Mouse (Mus musculus) embryonic facial prominence, embryonic 11.5 days (tissue): Measurements from ENCODE around the gene Dctn2. TPM values are rescaled to one million over a fixed set of nuclear protein-coding genes. Genes with fewer than 3 reads are reported as not detected.

Experiments used
- ATAC-seq: fragments of 200-750 bp; cut with Nextera tagmentation; replicated peaks from 2 replicates; pipeline ENCODE4 v1.8.0; 2017; ENCODE audit warnings: low read depth; ENCODE audit not compliant: insufficient number of reproducible peaks, low FRiP score, low TSS enrichment
- DNase-seq: peaks from one replicate; pipeline ENCODE4 v3.0.0-alpha.2; 2015; ENCODE audit warnings: low spot score
- H3K27ac ChIP-seq: fragments of 300-500 bp; sonication (generic); replicated peaks from 2 replicates; pipeline ENCODE4 v1.5.1; 2014; ENCODE audit warnings: mild to moderate bottlenecking, low read depth, low read length, control low read depth
- H3K27me3 ChIP-seq: fragments of 300-500 bp; sonication (generic); 2 replicates; pipeline ENCODE4 v1.6.1; 2014; ENCODE audit warnings: mild to moderate bottlenecking, low read length, moderate library complexity, mixed read lengths; ENCODE audit not compliant: control insufficient read depth, insufficient read depth
- H3K36me3 ChIP-seq: fragments of 300-500 bp; sonication (generic); replicated peaks from 2 replicates; pipeline ENCODE4 v1.6.1; 2014; ENCODE audit warnings: low read depth, mild to moderate bottlenecking, low read length, moderate library complexity, mixed read lengths; ENCODE audit not compliant: control insufficient read depth, insufficient read depth
- H3K4me1 ChIP-seq: fragments of 300-500 bp; sonication (generic); 2 replicates; pipeline ENCODE4 v1.6.1; 2014; ENCODE audit warnings: low read length, mixed read lengths; ENCODE audit not compliant: control insufficient read depth, insufficient read depth
- H3K4me2 ChIP-seq: fragments of 300-500 bp; sonication (generic); 2 replicates; pipeline ENCODE4 v1.6.1; 2014; ENCODE audit warnings: low read depth, mild to moderate bottlenecking, control low read depth, low read length, moderate library complexity
- H3K4me3 ChIP-seq: fragments of 300-500 bp; sonication (generic); 2 replicates; pipeline ENCODE4 v1.5.1; 2014; ENCODE audit warnings: low read depth, low read length, control low read depth
- H3K9ac ChIP-seq: fragments of 300-500 bp; sonication (generic); replicated peaks from 2 replicates; pipeline ENCODE4 v1.6.1; 2014; ENCODE audit warnings: mild to moderate bottlenecking, control low read depth, low read length
- H3K9me3 ChIP-seq: fragments of 300-500 bp; sonication (generic); replicated peaks from 2 replicates; pipeline ENCODE4 v1.6.1; 2016; ENCODE audit warnings: mild to moderate bottlenecking, low read length, inconsistent platforms, mixed read lengths; ENCODE audit not compliant: control insufficient read depth
- WGBS: fragments of 180-500 bp; shearing (Covaris S2); extraction: QIAGEN DNeasy Blood & Tissue Kit; methylation state at CpG from one replicate; pipeline ENCODE4 v1.1.7; 2014; 5-methylcytosine and 5-hydroxymethylcytosine counted together
- polyA plus RNA-seq: library from polyadenylated mRNA; unstranded; fragments of >200 nt; fragmentation: Nextera tagmentation; extraction: Ambion mirVana; gene quantifications from 2 replicates; pipeline ENCODE4 v1.2.1, GENCODE M21; 2014

Gene Dctn2
- polyA plus RNA-seq, 1 experiment from 2014 or later: 162 TPM

DNA sequence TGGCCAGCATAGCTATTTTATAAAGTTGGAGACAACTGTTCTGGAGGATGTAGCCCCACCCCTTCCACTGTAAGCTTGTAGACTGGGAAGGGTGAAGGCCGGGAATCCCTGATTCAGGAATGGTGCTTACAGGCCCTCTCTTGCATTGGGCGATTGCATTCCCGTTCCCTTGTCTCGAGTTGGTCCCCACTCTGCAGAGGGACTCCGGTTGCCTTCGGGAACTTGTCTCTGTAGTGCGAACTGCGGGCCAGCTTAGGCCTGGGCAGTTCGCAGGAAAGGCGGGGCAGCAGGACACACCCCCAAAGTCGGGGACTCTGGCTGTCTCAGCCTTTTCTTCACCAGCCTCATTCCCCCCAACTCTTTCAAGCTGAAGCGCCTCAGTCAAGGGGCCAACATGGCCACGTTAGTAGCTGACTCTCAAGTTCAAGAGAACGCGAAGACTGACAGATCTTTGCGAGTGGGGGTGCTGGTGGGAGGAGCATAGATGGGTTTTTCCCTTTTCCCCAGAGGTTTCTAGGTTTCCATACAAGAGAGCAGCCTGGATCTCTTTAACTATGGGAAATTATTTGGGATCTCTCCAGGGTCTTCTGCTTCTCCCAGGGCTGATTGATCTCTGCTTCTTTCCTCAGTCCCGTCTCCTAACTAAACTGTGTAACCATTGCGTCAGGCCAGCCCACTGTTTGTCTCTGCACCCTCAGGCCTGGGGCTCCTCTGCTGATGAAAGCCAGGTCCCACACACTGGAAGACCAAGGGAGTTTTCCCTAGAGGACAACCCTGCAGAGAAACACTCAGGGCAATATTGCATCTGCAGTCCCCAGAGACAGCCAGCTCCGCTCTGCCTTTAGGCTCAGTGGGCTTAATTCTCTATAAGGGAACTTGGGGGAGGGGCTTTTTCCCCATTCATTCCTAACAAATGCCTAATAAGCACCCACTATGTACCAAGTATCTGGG is 25.0 kb downstream of the Dctn2 start:
- 5% methylated on average over 19 of the region's 19 CpGs for WGBS
- peaks cover 5% of the 10 kb centered on the region for H3K4me1 ChIP-seq

DNA sequence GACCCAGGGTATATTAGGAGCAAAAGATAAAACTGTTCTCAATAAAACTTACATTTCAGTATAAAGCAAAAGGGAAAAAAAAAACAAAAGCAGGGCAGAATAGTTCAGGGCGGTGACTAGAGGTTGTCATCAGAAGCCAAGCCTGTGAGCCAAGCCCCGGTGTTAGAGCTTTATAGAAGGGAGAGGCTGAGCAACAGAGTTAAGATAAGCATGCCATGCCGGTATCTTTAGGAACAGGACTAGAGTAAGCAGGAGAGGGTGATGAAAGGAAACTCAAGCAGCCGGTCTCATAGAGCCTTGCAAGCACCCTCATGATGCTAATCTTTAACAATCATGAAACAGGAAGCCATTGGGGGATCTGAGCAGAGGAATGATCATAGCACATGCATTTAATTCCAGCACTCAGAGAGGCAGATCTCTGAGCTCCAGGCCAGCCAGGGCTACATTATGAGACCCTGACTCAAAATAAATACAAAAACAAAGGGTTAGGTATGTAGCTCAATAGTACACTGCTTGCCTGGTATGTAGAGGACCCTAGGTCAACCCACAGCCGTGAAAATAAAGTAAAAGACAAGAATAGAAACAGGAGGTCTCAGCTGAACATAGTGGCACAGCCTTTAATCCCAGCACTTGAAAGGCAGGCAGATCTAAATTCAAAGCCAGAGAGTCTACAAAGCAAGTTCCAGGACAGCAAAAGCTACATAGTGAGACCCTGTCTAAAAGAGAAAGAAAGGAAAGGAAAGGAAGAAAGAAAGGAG is 25.9 kb downstream of the Dctn2 start:
- Histone ChIP-seq H3K4me1 (peaks cover 5% of the 10 kb centered on the region), H3K9me3 (no peaks in the 10 kb centered on the region), H3K4me2 (peak overlapping the region; percentile 72), H3K4me3 (peak overlapping the region; percentile 55), H3K36me3 (peaks cover 23% of the 10 kb centered on the region), H3K9ac (peak overlapping the region; percentile 71), H3K27me3 (no peaks in the 10 kb centered on the region), H3K27ac (no peak overlapping the region)
- ATAC-seq (no peak), DNase-seq (no peak)
- 52% methylated on average over 5 of the region's 5 CpGs for WGBS

More for the DNA sequence above, 25.0 kb downstream of the Dctn2 start:
- DNase-seq: peak; percentile 70
- peak overlapping the region; percentile 72 for H3K4me2 ChIP-seq
- ATAC-seq: peak; percentile 55
- peak overlapping the region; percentile 71 for H3K9ac ChIP-seq
- peak overlapping the region; percentile 55 for H3K4me3 ChIP-seq
- H3K27ac ChIP-seq: peak overlapping the region; percentile 82
- H3K36me3 ChIP-seq: peaks cover 16% of the 10 kb centered on the region
- H3K9me3 ChIP-seq: no peaks in the 10 kb centered on the region
- H3K27me3 ChIP-seq: no peaks in the 10 kb centered on the region

DNA sequence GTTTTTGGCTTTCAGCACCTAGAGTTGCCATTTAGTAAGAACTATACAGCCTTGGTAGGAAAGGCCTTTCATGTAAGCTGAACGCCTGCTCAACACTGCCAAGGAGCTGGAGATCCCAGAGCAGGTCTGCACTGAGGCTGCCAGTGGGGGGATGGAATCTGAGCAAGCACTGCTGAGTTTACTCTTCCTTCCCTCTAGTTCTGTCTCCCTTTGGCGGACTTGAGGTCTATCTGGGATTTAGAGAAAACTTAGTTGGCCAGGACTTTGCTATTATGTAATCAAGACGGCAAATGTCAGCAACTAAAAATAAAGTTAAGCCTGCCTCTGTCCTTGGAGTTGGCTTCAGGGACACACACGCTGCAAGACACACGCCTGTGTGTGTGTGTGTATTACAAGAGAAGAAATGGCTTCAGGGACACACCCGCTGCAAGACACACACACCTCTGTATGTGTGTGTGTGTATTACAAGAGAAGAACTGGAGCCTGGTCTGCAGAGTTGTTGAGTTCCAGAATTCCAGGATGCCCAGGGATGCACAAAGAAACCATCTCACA is 26.9 kb downstream of the Dctn2 start:
- WGBS: 86% methylated on average over 6 of the region's 6 CpGs
- Histone ChIP-seq H3K27ac (no peak overlapping the region), H3K4me3 (no peak overlapping the region), H3K4me1 (no peaks in the 10 kb centered on the region; the same call in 1 of the 2 replicates), H3K9ac (no peak overlapping the region), H3K4me2 (no peak overlapping the region), H3K27me3 (no peaks in the 10 kb centered on the region), H3K9me3 (no peaks in the 10 kb centered on the region), H3K36me3 (peaks cover 29% of the 10 kb centered on the region)
- DNase-seq (no peak), ATAC-seq (no peak)

DNA sequence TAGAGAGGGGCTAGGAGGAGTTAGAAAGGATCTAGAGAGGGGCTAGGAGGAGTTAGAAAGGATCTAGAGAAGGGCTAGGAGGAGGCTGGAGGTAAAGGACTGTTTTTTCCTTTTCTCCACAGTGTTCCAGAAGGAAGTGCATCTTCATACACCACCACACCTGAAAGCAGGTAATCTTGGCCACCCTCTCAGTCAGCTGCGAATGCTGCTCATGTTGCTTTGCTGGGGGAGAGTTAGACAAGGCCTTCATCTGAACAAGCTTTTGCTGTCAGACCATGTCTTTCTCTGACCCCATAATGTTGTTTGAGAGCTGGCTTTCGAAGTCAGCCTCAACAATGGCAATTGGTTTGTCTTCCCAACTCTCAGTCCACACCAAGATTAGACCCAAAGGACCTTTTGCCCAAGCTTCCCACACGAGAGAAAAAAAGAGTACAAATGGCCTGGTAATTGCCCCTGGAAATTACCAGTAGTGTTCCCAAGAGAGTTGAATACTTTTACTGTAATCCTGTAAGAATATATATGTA is 27.5 kb downstream of the Dctn2 start:
- WGBS: 86% methylated on average over 3 of the region's 3 CpGs
- Histone ChIP-seq H3K4me1 (no peaks in the 10 kb centered on the region; the same call in 1 of the 2 replicates), H3K4me2 (no peak overlapping the region), H3K9me3 (no peaks in the 10 kb centered on the region), H3K4me3 (no peak overlapping the region), H3K36me3 (peaks cover 29% of the 10 kb centered on the region), H3K27ac (no peak overlapping the region), H3K9ac (no peak overlapping the region), H3K27me3 (no peaks in the 10 kb centered on the region)
- DNase-seq: no peak
- ATAC-seq: no peak

DNA sequence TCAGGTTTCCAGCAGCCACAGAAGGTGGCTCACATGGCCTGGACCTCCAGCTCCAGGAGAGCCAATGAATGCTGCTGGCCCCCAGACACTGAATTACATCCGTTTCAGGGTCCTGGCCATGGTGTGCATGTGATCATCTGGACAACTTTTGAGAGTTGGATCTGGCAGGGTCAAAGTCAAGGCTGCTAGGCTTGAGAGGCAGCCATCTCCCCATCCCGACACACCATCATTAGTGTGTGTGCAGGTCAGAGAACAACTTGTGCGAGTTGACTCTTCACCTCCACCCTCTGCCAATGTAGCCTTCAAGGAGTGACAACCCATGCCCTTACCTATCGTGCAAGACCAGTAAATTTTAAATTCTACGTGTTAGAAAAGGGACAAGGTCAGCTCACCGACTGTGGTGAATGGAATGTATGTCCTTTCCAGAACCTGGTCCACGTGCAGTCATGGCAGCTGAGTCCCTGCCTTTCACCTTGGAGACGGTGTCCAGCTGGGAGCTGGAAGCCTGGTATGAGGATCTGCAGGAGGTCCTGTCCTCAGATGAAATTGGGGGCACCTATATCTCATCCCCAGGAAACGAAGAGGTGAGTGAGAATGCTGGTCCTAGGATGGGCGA is 28.8 kb downstream of the Dctn2 start:
- Histone ChIP-seq H3K4me3 (no peak overlapping the region), H3K9me3 (no peaks in the 10 kb centered on the region), H3K9ac (no peak overlapping the region), H3K36me3 (peaks cover 29% of the 10 kb centered on the region), H3K4me2 (no peak overlapping the region), H3K4me1 (no peaks in the 10 kb centered on the region), H3K27me3 (no peaks in the 10 kb centered on the region), H3K27ac (no peak overlapping the region)
- DNase-seq: no peak
- ATAC-seq: no peak
- 91% methylated on average over 10 of the region's 10 CpGs for WGBS

DNA sequence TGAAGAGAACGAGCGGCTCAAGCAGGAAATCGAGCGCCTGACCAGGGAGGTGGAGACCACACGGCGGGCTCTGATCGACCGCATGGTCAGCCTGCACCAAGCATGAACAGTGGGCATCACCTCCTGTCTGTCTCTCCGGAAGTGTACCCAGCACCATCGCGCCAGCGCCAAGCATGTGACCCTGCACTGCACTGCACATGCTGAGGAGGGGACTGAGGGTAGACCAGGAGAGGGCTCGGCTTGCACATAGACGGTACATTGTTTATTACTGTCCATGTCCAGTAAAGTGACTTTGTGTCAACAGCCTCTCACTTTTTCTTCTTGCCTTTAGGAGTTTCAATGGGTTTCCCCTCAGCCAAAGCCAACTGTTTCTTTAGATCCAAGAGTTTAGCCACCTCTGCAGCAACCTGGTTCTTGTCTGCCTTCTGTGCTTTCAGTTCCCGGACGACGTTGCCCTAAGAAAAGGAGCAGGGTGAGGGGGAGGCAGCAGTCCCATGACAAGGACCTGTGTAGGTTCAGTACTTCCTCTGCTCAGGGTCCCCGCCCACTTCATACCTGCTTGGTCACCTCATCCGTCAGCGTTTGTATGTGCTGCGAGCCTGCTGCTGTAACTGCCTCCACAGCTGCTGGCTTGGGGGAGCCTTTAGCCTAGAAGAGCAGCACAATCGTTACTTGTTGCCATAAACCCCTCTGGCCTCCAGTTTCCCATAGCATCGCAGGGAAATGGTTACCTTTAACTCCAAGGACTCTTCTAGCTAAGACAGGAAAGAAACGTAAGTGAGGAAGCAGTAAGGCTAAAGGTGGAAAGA is 30.0 kb downstream of the Dctn2 start:
- WGBS: 93% methylated on average over 24 of the region's 24 CpGs
- no peaks in the 10 kb centered on the region for H3K9me3 ChIP-seq
- ATAC-seq (no peak), DNase-seq (no peak)
- no peak overlapping the region for H3K27ac ChIP-seq
- H3K27me3 ChIP-seq: no peaks in the 10 kb centered on the region
- H3K4me3 ChIP-seq: no peak overlapping the region
- peaks cover 29% of the 10 kb centered on the region for H3K36me3 ChIP-seq
- no peak overlapping the region for H3K4me2 ChIP-seq
- H3K9ac ChIP-seq: no peak overlapping the region
- H3K4me1 ChIP-seq: no peaks in the 10 kb centered on the region
